Mouse (Mus musculus) embryonic fibroblast, embryonic 13.5 days (primary cell): ENCODE measurements at regions not wholly inside any gene's neighbourhood (a gene's known extent, or its start where the extent isn't known, plus 50 kb on each side); places are given as distances from the start of the nearest gene placed in this dataset.

Source experiments
- CTCF ChIP-seq: IDR thresholded peaks from 2 replicates; pipeline ENCODE4 v1.5.1; 2011; ENCODE audit warnings: mild to moderate bottlenecking, control low read depth, low read length, moderate library complexity, borderline replicate concordance; ENCODE audit not compliant: insufficient read depth
- POLR2A ChIP-seq: IDR thresholded peaks from 2 replicates; pipeline ENCODE4 v1.6.1; 2011; ENCODE audit warnings: low read depth, mild to moderate bottlenecking, control low read depth, low read length, moderate library complexity

DNA sequence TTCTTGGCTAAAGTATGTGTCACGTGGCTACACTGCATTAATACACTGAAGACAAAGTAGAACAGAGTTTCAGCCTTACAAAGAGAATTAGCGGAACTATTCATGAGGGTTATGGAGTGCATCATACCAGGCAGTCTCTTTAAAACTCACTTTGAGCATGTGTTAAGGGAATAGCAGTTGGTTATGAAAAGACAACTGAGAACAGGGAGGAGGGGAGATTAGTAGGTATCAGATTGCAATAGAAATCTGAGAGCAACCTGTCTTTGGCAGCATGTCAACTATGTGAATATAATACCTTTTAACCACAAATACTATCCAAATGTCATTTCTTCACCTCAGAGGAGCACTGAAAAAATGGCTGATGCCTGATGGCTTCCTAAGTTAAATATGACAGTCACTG is 1182.2 kb upstream of the Map3k7 start:
- TF ChIP-seq POLR2A (no peak), CTCF (no peak)
